Mouse (Mus musculus): ENCODE results near the gene Haao. TPM values are rescaled to one million over a fixed set of nuclear protein-coding genes. Genes with fewer than 3 reads are reported as not detected.

The Haao gene
- total and polyA plus RNA-seq, 3 experiments: 0.05 to 4.8 (median 1.5) TPM

- ATAC-seq (ENCODE audit: extremely low read depth, insufficient number of reproducible peaks, low FRiP score, poor library complexity, severe bottlenecking) (no peak), DNase-seq (ENCODE audit: low spot score) (no peak)
- Histone ChIP-seq H3K4me3 (ENCODE audit: low read depth, low read length) (no peak overlapping the region), H3K9me3 (replicated peaks) (no peaks in the 10 kb centered on the region), H3K4me1 (ENCODE audit: insufficient read depth, low read depth, low read length) (peaks cover 50% of the 10 kb centered on the region), H3K36me3 (replicated peaks) (no peaks in the 10 kb centered on the region), H3K27me3 (ENCODE audit: insufficient read depth, low read length) (peaks cover 17% of the 10 kb centered on the region; the same call in 1 of the 2 replicates)
- no peak for TF ChIP-seq CTCF (IDR thresholded peaks at IDR 0.05; ENCODE audit: low read depth, low read length)
- TF ChIP-seq TAL1 (conservative IDR thresholded peaks at IDR 0.05; ENCODE audit: low read depth, low read length): no peak
- TF ChIP-seq GATA2 (IDR thresholded peaks at IDR 0.05; ENCODE audit: borderline replicate concordance, low read depth, low read length): no peak
- TF ChIP-seq POLR2AphosphoS5 (IDR thresholded peaks at IDR 0.05; ENCODE audit: insufficient replicate concordance, low read depth, low read length): no peak
- no peak for TF ChIP-seq GATA1 (IDR thresholded peaks at IDR 0.05; ENCODE audit: borderline replicate concordance, low read length)
Measured at GRCm38 (mm10) chr17:83848482-83848881, 719 bp upstream of the Haao start.

GRCm38 (mm10) chr17:83847100-83847499 lies 663 bp downstream of the Haao start:
- DNase-seq (ENCODE audit: low spot score) (no peak), ATAC-seq (ENCODE audit: extremely low read depth, insufficient number of reproducible peaks, low FRiP score, poor library complexity, severe bottlenecking) (no peak)
- peaks cover 28% of the 10 kb centered on the region for H3K27me3 ChIP-seq (ENCODE audit: insufficient read depth, low read length)
- TF ChIP-seq POLR2AphosphoS5 (IDR thresholded peaks at IDR 0.05; ENCODE audit: insufficient replicate concordance, low read depth, low read length) (no peak), TAL1 (conservative IDR thresholded peaks at IDR 0.05; ENCODE audit: low read depth, low read length) (no peak), GATA1 (IDR thresholded peaks at IDR 0.05; ENCODE audit: borderline replicate concordance, low read length) (no peak), CTCF (IDR thresholded peaks at IDR 0.05; ENCODE audit: low read depth, low read length) (no peak), GATA2 (IDR thresholded peaks at IDR 0.05; ENCODE audit: borderline replicate concordance, low read depth, low read length) (no peak)
- H3K4me3 ChIP-seq (ENCODE audit: low read depth, low read length): no peak overlapping the region; the same call in 1 of the 2 replicates
- H3K9me3 ChIP-seq (replicated peaks): no peaks in the 10 kb centered on the region
- H3K4me1 ChIP-seq (ENCODE audit: insufficient read depth, low read depth, low read length): peaks cover 50% of the 10 kb centered on the region
- no peaks in the 10 kb centered on the region for H3K36me3 ChIP-seq (replicated peaks)

- Histone ChIP-seq H3K36me3 (replicated peaks) (no peaks in the 10 kb centered on the region), H3K4me1 (ENCODE audit: insufficient read depth, low read depth, low read length) (peaks cover 50% of the 10 kb centered on the region), H3K4me3 (ENCODE audit: low read depth, low read length) (peak overlapping the region; percentile 24; the same call in 1 of the 2 replicates), H3K27me3 (ENCODE audit: insufficient read depth, low read length) (peaks cover 30% of the 10 kb centered on the region), H3K9me3 (replicated peaks) (no peaks in the 10 kb centered on the region)
- DNase-seq (ENCODE audit: low spot score): peak; percentile 46
- TF ChIP-seq GATA2 (IDR thresholded peaks at IDR 0.05; ENCODE audit: borderline replicate concordance, low read depth, low read length) (no peak), POLR2AphosphoS5 (IDR thresholded peaks at IDR 0.05; ENCODE audit: insufficient replicate concordance, low read depth, low read length) (no peak), CTCF (IDR thresholded peaks at IDR 0.05; ENCODE audit: low read depth, low read length) (no peak), GATA1 (IDR thresholded peaks at IDR 0.05; ENCODE audit: borderline replicate concordance, low read length) (no peak), TAL1 (conservative IDR thresholded peaks at IDR 0.05; ENCODE audit: low read depth, low read length) (no peak)
- peak; percentile 42 for ATAC-seq (ENCODE audit: extremely low read depth, insufficient number of reproducible peaks, low FRiP score, poor library complexity, severe bottlenecking)
Measured at GRCm38 (mm10) chr17:83846301-83847021, 1.3 kb downstream of the Haao start.

- no peak for ATAC-seq (ENCODE audit: extremely low read depth, insufficient number of reproducible peaks, low FRiP score, poor library complexity, severe bottlenecking)
- H3K4me1 ChIP-seq (ENCODE audit: insufficient read depth, low read depth, low read length): peaks cover 46% of the 10 kb centered on the region
- TF ChIP-seq CTCF (IDR thresholded peaks at IDR 0.05; ENCODE audit: low read depth, low read length) (no peak), TAL1 (conservative IDR thresholded peaks at IDR 0.05; ENCODE audit: low read depth, low read length) (no peak), POLR2AphosphoS5 (IDR thresholded peaks at IDR 0.05; ENCODE audit: insufficient replicate concordance, low read depth, low read length) (no peak), GATA2 (IDR thresholded peaks at IDR 0.05; ENCODE audit: borderline replicate concordance, low read depth, low read length) (no peak), GATA1 (IDR thresholded peaks at IDR 0.05; ENCODE audit: borderline replicate concordance, low read length) (no peak)
Measured at GRCm38 (mm10) chr17:83845538-83845937, 2.2 kb downstream of the Haao start.

GRCm38 (mm10) chr17:83843780-83844179 lies 4.0 kb downstream of the Haao start:
- Histone ChIP-seq H3K9me3 (replicated peaks) (no peaks in the 10 kb centered on the region), H3K4me3 (ENCODE audit: low read depth, low read length) (no peak overlapping the region), H3K36me3 (replicated peaks) (no peaks in the 10 kb centered on the region), H3K27me3 (ENCODE audit: insufficient read depth, low read length) (peaks cover 36% of the 10 kb centered on the region), H3K4me1 (ENCODE audit: insufficient read depth, low read depth, low read length) (peaks cover 32% of the 10 kb centered on the region)
- no peak for ATAC-seq (ENCODE audit: extremely low read depth, insufficient number of reproducible peaks, low FRiP score, poor library complexity, severe bottlenecking)
- TF ChIP-seq CTCF (IDR thresholded peaks at IDR 0.05; ENCODE audit: low read depth, low read length) (no peak), TAL1 (conservative IDR thresholded peaks at IDR 0.05; ENCODE audit: low read depth, low read length) (no peak), POLR2AphosphoS5 (IDR thresholded peaks at IDR 0.05; ENCODE audit: insufficient replicate concordance, low read depth, low read length) (no peak), GATA1 (IDR thresholded peaks at IDR 0.05; ENCODE audit: borderline replicate concordance, low read length) (no peak), GATA2 (IDR thresholded peaks at IDR 0.05; ENCODE audit: borderline replicate concordance, low read depth, low read length) (no peak)
- DNase-seq (ENCODE audit: low spot score): no peak

More at GRCm38 (mm10) chr17:83845538-83845937, 2.2 kb downstream of the Haao start:
- no peak for DNase-seq (ENCODE audit: low spot score)
- H3K36me3 ChIP-seq (replicated peaks): no peaks in the 10 kb centered on the region
- no peaks in the 10 kb centered on the region for H3K9me3 ChIP-seq (replicated peaks)
- no peak overlapping the region for H3K4me3 ChIP-seq (ENCODE audit: low read depth, low read length)
- H3K27me3 ChIP-seq (ENCODE audit: insufficient read depth, low read length): peaks cover 36% of the 10 kb centered on the region

- TF ChIP-seq GATA1 (IDR thresholded peaks at IDR 0.05; ENCODE audit: borderline replicate concordance, low read length) (no peak), TAL1 (conservative IDR thresholded peaks at IDR 0.05; ENCODE audit: low read depth, low read length) (no peak), POLR2AphosphoS5 (IDR thresholded peaks at IDR 0.05; ENCODE audit: insufficient replicate concordance, low read depth, low read length) (no peak), GATA2 (IDR thresholded peaks at IDR 0.05; ENCODE audit: borderline replicate concordance, low read depth, low read length) (no peak), CTCF (IDR thresholded peaks at IDR 0.05; ENCODE audit: low read depth, low read length) (no peak)
- no peak overlapping the region for H3K4me3 ChIP-seq (ENCODE audit: low read depth, low read length)
- no peaks in the 10 kb centered on the region for H3K9me3 ChIP-seq (replicated peaks)
- peaks cover 56% of the 10 kb centered on the region for H3K27me3 ChIP-seq (ENCODE audit: insufficient read depth, low read length)
- DNase-seq (ENCODE audit: low spot score) (no peak), ATAC-seq (ENCODE audit: extremely low read depth, insufficient number of reproducible peaks, low FRiP score, poor library complexity, severe bottlenecking) (no peak)
- no peaks in the 10 kb centered on the region for H3K36me3 ChIP-seq (replicated peaks)
- peaks cover 7% of the 10 kb centered on the region for H3K4me1 ChIP-seq (ENCODE audit: insufficient read depth, low read depth, low read length)
Measured at GRCm38 (mm10) chr17:83841011-83841410, 6.8 kb downstream of the Haao start.

Measured in G1E (cell line).